ENCODE assay signal across 17 mouse cellular contexts in genomic region chr19:60795244-60795643, GRCm38 (mm10). TPM values are rescaled to one million over a fixed set of nuclear protein-coding genes. Genes with fewer than 3 reads are reported as not detected.
DNase-seq lines count a peak whose midpoint lies in the region; ATAC-seq and TF ChIP-seq lines count a peak whose summit lies in the region.
"Had no signal": no experiment of that assay in that cellular context is flagged by ENCODE, and none has a peak within 500 bp of the region (broad histone marks: within the 10 kb centered on the region; RNA-seq: fewer than 3 reads in every experiment).

No protein-coding gene starts in this region.

- H3K4me2 ChIP-seq in kidney, embryonic 16.5 days (replicated peaks; ENCODE audit: low read depth, low read length): no peak overlapping the region
- H3K4me2 ChIP-seq in lung, postnatal 0 days (replicated peaks; ENCODE audit: low read depth, low read length): no peak overlapping the region
- H3K4me2 ChIP-seq: limb, embryonic 12.5 days; neural tube, embryonic 12.5 days had no signal

- TF ChIP-seq EP300 in lung, postnatal 0 days (IDR thresholded peaks at IDR 0.05): peak; percentile 50

- H3K9ac ChIP-seq in kidney, embryonic 16.5 days (replicated peaks; ENCODE audit: low read length): no peak overlapping the region
- no peak overlapping the region for H3K9ac ChIP-seq in lung, postnatal 0 days (replicated peaks; ENCODE audit: low read depth)
- H3K9ac ChIP-seq: limb, embryonic 12.5 days; neural tube, embryonic 12.5 days had no signal

- H3K36me3 ChIP-seq in kidney, embryonic 16.5 days (ENCODE audit: insufficient read depth, low read length): no peaks in the 10 kb centered on the region
- H3K36me3 ChIP-seq in lung, postnatal 0 days (ENCODE audit: insufficient read depth, low read length): no peaks in the 10 kb centered on the region
- H3K36me3 ChIP-seq: limb, embryonic 12.5 days; midbrain, embryonic 10.5 days; neural tube, embryonic 12.5 days had no signal

- no peak overlapping the region for H3K27ac ChIP-seq in kidney, embryonic 16.5 days (ENCODE audit: low read length)
- H3K27ac ChIP-seq in bone marrow macrophage, adult 2 months (ENCODE audit: insufficient read depth, low read depth, low read length): peak overlapping the region; percentile 58
- H3K27ac ChIP-seq in lung, postnatal 0 days (ENCODE audit: low read length): no peak overlapping the region
- H3K27ac ChIP-seq: limb, embryonic 12.5 days; midbrain, embryonic 10.5 days; neural tube, embryonic 12.5 days had no signal

- no peaks in the 10 kb centered on the region for H3K27me3 ChIP-seq in kidney, embryonic 16.5 days (ENCODE audit: insufficient read depth, low read length)
- H3K27me3 ChIP-seq in lung, postnatal 0 days (replicated peaks; ENCODE audit: insufficient read depth, low read length): no peaks in the 10 kb centered on the region
- H3K27me3 ChIP-seq: neural tube, embryonic 12.5 days had no signal

- TF ChIP-seq POLR2A in bone marrow macrophage, adult 2 months (IDR thresholded peaks at IDR 0.05; ENCODE audit: borderline replicate concordance, low read depth, low read length): no peak

- H3K4me1 ChIP-seq in kidney, embryonic 16.5 days (ENCODE audit: insufficient read depth, low read length): peaks cover 5% of the 10 kb centered on the region; the same call in 1 of the 2 replicates
- H3K4me1 ChIP-seq in bone marrow macrophage, adult 2 months (ENCODE audit: control insufficient read depth, insufficient read depth, low read length): peaks cover 10% of the 10 kb centered on the region
- no peaks in the 10 kb centered on the region for H3K4me1 ChIP-seq in lung, postnatal 0 days (ENCODE audit: insufficient read depth, low read depth, low read length)
- H3K4me1 ChIP-seq: limb, embryonic 12.5 days; midbrain, embryonic 10.5 days; neural tube, embryonic 12.5 days had no signal

- no peak for ATAC-seq in kidney, embryonic 16.5 days (ENCODE audit: low FRiP score, low TSS enrichment)
- ATAC-seq in lung, postnatal 0 days: peak; percentile 28

- H3K9me3 ChIP-seq in kidney, embryonic 16.5 days (ENCODE audit: low read length): no peaks in the 10 kb centered on the region
- no peaks in the 10 kb centered on the region for H3K9me3 ChIP-seq in lung, postnatal 0 days (ENCODE audit: low read length)
- H3K9me3 ChIP-seq: limb, embryonic 12.5 days; midbrain, embryonic 10.5 days; neural tube, embryonic 12.5 days had no signal

- no peak for TF ChIP-seq CTCF in bone marrow macrophage, adult 2 months (IDR thresholded peaks at IDR 0.05; ENCODE audit: low read depth, low read length)
- TF ChIP-seq CTCF in lung, postnatal 0 days (IDR thresholded peaks at IDR 0.05): no peak

- peak; percentile 25 for DNase-seq in kidney, adult 11 months
- peak; percentile 81 for DNase-seq in 416B (ENCODE audit: low read depth)
- peak; percentile 85 for DNase-seq in lung, postnatal 0 days (ENCODE audit: low spot score)
- no peak for DNase-seq in ovary, postnatal 14 days (ENCODE audit: low spot score)
- DNase-seq in right cerebral cortex, adult 18-20 months: no peak
- no peak for DNase-seq in thymus, postnatal 10 days (ENCODE audit: low spot score in 2 of 2)
- DNase-seq: B cell, adult 2 months; cerebellum, postnatal 36 days; heart, adult 18-20 months; heart, postnatal 4 days; right cerebral cortex, postnatal 14 days; thymus, postnatal 36 days had no signal

- 94% methylated on average over 2 of the region's 2 CpGs for WGBS in kidney, embryonic 16.5 days
- WGBS in lung, postnatal 0 days: 60% methylated on average over 2 of the region's 2 CpGs

- H3K4me3 ChIP-seq in kidney, embryonic 16.5 days (ENCODE audit: low read length): no peak overlapping the region
- H3K4me3 ChIP-seq in bone marrow macrophage, adult 2 months (ENCODE audit: insufficient read depth, low read length): no peak overlapping the region
- no peak overlapping the region for H3K4me3 ChIP-seq in lung, postnatal 0 days (ENCODE audit: low read depth, low read length)
- H3K4me3 ChIP-seq: limb, embryonic 12.5 days; midbrain, embryonic 10.5 days; neural tube, embryonic 12.5 days had no signal

RNA-seq across cellular contexts. Expression of gene Eif3a, which starts 4.8 kb away (rescaled TPM):
- 144 and 149 TPM in 2 replicates for polyA plus RNA-seq in kidney, embryonic 16.5 days (2015; fragmentation: Nextera tagmentation; extraction: Ambion mirVana)
- polyA plus RNA-seq in bone marrow macrophage, adult 2 months (2012; ENCODE audit: insufficient read depth, insufficient read length, missing spikeins): 177 and 182 TPM in 2 replicates
- polyA plus RNA-seq in lung, postnatal 0 days (2015; fragmentation: Nextera tagmentation; extraction: Ambion mirVana): 67.1 and 75.8 TPM in 2 replicates

RNA-seq across cellular contexts. Expression of gene Fam45a, which starts 16.1 kb away (rescaled TPM):
- polyA plus RNA-seq in kidney, embryonic 16.5 days (2015; fragmentation: Nextera tagmentation; extraction: Ambion mirVana): 27.7 and 29.9 TPM in 2 replicates
- polyA plus RNA-seq in bone marrow macrophage, adult 2 months (2012; ENCODE audit: insufficient read depth, insufficient read length, missing spikeins): 51.1 and 56.4 TPM in 2 replicates
- polyA plus RNA-seq in lung, postnatal 0 days (2015; fragmentation: Nextera tagmentation; extraction: Ambion mirVana): 22.4 and 23.4 TPM in 2 replicates

RNA-seq across cellular contexts. Expression of gene Nanos1, which starts 39.5 kb away (rescaled TPM):
- 0.97 and 1.0 TPM in 2 replicates for polyA plus RNA-seq in kidney, embryonic 16.5 days (2015; fragmentation: Nextera tagmentation; extraction: Ambion mirVana)
- polyA plus RNA-seq in bone marrow macrophage, adult 2 months (2012; ENCODE audit: insufficient read depth, insufficient read length, missing spikeins): 1.4 and 1.7 TPM in 2 replicates
- 0.55 and 0.64 TPM in 2 replicates for polyA plus RNA-seq in lung, postnatal 0 days (2015; fragmentation: Nextera tagmentation; extraction: Ambion mirVana)

Comparison
In these comparisons a context has a peak if more than half of its experiments do, and no peak if none do; other contexts are left out.
1. DNase-seq: peak in kidney, adult 11 months (single experiment), 416B (single experiment) and lung, postnatal 0 days (single experiment); none in ovary, postnatal 14 days (single experiment), right cerebral cortex, adult 18-20 months (single experiment) and thymus, postnatal 10 days (0 of 2).